Mouse (Mus musculus): ENCODE measurements around the gene Tmem248. TPM values are rescaled to one million over a fixed set of nuclear protein-coding genes. Genes with fewer than 3 reads are reported as not detected.

The Tmem248 gene
- polyA plus RNA-seq, 1 experiment from 2014 or later: 39.5 TPM

GRCm38 (mm10) chr5:130255799-130256525, 39.1 kb downstream of the Tmem248 start:
- DNase-seq (ENCODE audit: low spot score): peak; percentile 5

GRCm38 (mm10) chr5:130256678-130257271, 39.9 kb downstream of the Tmem248 start:
- peak; percentile 96 for DNase-seq (ENCODE audit: low spot score)

GRCm38 (mm10) chr5:130257303-130257702, 40.4 kb downstream of the Tmem248 start:
- DNase-seq (ENCODE audit: low spot score): no peak

GRCm38 (mm10) chr5:130263454-130263853, 46.6 kb downstream of the Tmem248 start:
- peak; percentile 12 for DNase-seq (ENCODE audit: low spot score)

- DNase-seq (ENCODE audit: low spot score): no peak
These were observed 47.6 kb downstream of the Tmem248 start for GRCm38 (mm10) chr5:130264433-130265005.

GRCm38 (mm10) chr5:130266651-130267050, 49.8 kb downstream of the Tmem248 start:
- DNase-seq (ENCODE audit: low spot score): peak; percentile 50

- peak; percentile 36 for DNase-seq (ENCODE audit: low spot score)
These were observed 50.4 kb downstream of the Tmem248 start for GRCm38 (mm10) chr5:130267316-130267715.

GRCm38 (mm10) chr5:130268976-130269375, 52.1 kb downstream of the Tmem248 start:
- DNase-seq (ENCODE audit: low spot score): no peak

GRCm38 (mm10) chr5:130272344-130272743, 55.5 kb downstream of the Tmem248 start:
- no peak for DNase-seq (ENCODE audit: low spot score)

- no peak for DNase-seq (ENCODE audit: low spot score)
These were observed 56.2 kb downstream of the Tmem248 start for GRCm38 (mm10) chr5:130273046-130273445.

- DNase-seq (ENCODE audit: low spot score): peak; percentile 38
These were observed 58.6 kb downstream of the Tmem248 start for GRCm38 (mm10) chr5:130275509-130275908.

- no peak for DNase-seq (ENCODE audit: low spot score)
These were observed 61.2 kb downstream of the Tmem248 start for GRCm38 (mm10) chr5:130278011-130278472.

GRCm38 (mm10) chr5:130283079-130283732, 66.3 kb downstream of the Tmem248 start:
- DNase-seq (ENCODE audit: low spot score): no peak

- no peak for DNase-seq (ENCODE audit: low spot score)
These were observed 71.2 kb downstream of the Tmem248 start for GRCm38 (mm10) chr5:130288106-130288505.

GRCm38 (mm10) chr5:130290242-130290641, 73.4 kb downstream of the Tmem248 start:
- no peak for DNase-seq (ENCODE audit: low spot score)

- no peak for DNase-seq (ENCODE audit: low spot score)
These were observed 73.9 kb downstream of the Tmem248 start for GRCm38 (mm10) chr5:130290775-130291174.

GRCm38 (mm10) chr5:130292976-130293375, 76.1 kb downstream of the Tmem248 start:
- no peak for DNase-seq (ENCODE audit: low spot score)

Other genes with a start within 250 kb of the Tmem248 start
- gene Gusb, start 214.0 kb upstream of the Tmem248 start, polyA plus RNA-seq (2015; fragmentation: Nextera tagmentation; extraction: Ambion mirVana): 59.3 and 61.2 TPM in 2 replicates
- 32.2 and 37.8 TPM in 2 replicates for gene Asl, start 187.8 kb upstream of the Tmem248 start, polyA plus RNA-seq (2015; fragmentation: Nextera tagmentation; extraction: Ambion mirVana)
- gene Crcp, start 187.8 kb upstream of the Tmem248 start, polyA plus RNA-seq (2015; fragmentation: Nextera tagmentation; extraction: Ambion mirVana): 49.7 and 50.4 TPM in 2 replicates
- gene Tpst1, start 143.8 kb upstream of the Tmem248 start, polyA plus RNA-seq (2015; fragmentation: Nextera tagmentation; extraction: Ambion mirVana): 25.7 and 27.0 TPM in 2 replicates
- 4.2 TPM in 2 replicates for gene Kctd7, start 72.2 kb upstream of the Tmem248 start, polyA plus RNA-seq (2015; fragmentation: Nextera tagmentation; extraction: Ambion mirVana)
- gene Rabgef1, start 45.3 kb upstream of the Tmem248 start, polyA plus RNA-seq (2015; fragmentation: Nextera tagmentation; extraction: Ambion mirVana): 20.7 and 20.8 TPM in 2 replicates
- 84.0 and 91.6 TPM in 2 replicates for gene Sbds, start 38.4 kb downstream of the Tmem248 start, polyA plus RNA-seq (2015; fragmentation: Nextera tagmentation; extraction: Ambion mirVana)
- 24.3 and 25.2 TPM in 2 replicates for gene Tyw1, start 38.5 kb downstream of the Tmem248 start, polyA plus RNA-seq (2015; fragmentation: Nextera tagmentation; extraction: Ambion mirVana)
- 0.13 TPM in 1 of 2 replicates, not detected in the other for gene Caln1, start 152.4 kb downstream of the Tmem248 start, polyA plus RNA-seq (2015; fragmentation: Nextera tagmentation; extraction: Ambion mirVana)
- gene A330070K13Rik, start 167.6 kb downstream of the Tmem248 start, polyA plus RNA-seq (2015; fragmentation: Nextera tagmentation; extraction: Ambion mirVana): not detected in 2 replicates

All from thymus, postnatal 0 days (tissue).